Mouse (Mus musculus) c-Kit-positive CD71-positive TER-119-negative erythroid progenitor cells, embryonic 14.5 days (primary cell): ENCODE data around the gene Agpat1.

Experiments
- DNase-seq: peaks from one replicate; pipeline ENCODE4 v3.0.0-alpha.2; 2013; ENCODE audit warnings: low read depth

Gene Agpat1

DNA sequence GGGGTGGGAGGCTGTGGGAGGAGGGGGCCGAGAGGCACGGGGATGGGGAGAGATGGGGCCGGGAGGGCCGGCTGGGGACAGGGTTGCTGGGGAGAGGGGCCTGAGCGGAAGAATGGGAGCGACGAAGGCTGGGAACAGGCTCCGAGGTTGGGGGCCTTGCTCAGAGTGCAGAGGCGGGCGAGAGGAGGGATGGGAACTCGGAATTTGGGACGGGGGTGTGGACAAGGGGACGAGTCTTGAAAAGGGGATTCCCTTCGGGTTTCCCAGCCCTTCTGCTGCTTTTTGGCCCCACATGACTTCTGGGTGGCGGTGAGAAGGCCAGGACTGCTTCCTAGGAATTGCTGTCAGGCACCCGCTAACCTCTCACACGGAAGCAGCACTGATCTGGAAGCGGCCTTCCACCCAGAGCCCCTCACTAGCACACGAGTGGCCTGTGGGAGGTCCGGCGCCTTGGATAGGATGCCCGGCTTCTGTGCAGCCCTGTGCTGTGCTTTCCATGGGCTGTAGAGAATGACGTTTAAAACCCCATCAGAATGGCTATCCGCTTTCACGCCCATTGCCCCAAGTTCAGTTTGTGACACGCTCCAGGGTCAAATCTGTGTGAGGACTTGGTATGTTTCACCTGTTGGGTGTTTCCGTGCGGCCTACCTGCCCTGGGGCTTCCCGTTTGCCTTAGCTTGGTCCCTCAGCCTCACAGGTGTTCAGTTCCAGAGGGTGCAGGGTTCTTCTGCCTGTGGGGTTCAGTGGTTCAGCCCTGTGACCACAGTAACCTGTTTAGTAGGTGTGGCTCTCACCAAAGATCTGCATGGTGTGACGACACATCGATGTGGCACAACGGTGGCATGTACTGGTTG is 2.4 kb downstream of the Agpat1 start:
- no peak for DNase-seq

GRCm38 (mm10) chr17:34607997-34608396 is 3.9 kb downstream of the Agpat1 start:
- DNase-seq: no peak

DNA sequence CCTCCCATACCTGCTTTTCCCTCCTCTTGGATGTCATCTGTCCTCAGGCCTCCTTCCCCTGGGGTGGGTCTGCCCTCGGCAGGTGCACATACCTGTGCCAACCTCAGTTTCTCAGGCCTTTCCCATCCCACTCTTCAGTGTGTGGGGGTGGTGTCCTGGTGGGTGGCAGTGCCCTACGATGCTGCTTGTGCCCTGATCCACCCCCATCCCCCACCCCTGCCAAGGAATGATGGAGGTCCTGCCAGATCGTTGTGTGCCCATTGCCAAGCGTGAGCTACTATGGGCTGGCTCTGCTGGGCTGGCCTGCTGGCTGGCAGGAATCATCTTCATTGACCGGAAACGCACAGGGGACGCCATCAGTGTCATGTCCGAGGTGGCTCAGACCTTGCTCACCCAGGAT is 7.0 kb downstream of the Agpat1 start:
- DNase-seq: no peak

- no peak for DNase-seq
Measured at GRCm38 (mm10) chr17:34613054-34613645, 9.1 kb downstream of the Agpat1 start.

DNA sequence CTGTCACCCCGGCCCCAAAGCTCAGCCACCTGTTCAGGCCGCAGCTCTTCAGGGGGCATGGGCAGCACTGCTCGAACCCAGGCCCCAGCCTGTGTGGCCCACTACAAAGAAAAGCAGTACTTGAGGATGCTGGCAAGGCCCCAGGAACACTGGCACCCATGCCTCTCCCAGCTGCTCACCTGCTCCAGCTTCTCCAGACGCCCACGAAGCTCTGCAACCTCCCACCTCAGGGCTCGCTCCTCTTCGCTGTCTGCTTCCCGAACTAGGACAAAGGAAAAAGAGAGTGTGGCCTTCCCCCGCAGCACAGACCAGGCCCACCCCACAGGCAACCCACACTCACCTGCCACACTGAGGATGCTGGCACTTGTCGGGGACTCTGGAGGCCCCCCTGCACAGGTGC is 9.8 kb downstream of the Agpat1 start:
- DNase-seq: no peak

DNA sequence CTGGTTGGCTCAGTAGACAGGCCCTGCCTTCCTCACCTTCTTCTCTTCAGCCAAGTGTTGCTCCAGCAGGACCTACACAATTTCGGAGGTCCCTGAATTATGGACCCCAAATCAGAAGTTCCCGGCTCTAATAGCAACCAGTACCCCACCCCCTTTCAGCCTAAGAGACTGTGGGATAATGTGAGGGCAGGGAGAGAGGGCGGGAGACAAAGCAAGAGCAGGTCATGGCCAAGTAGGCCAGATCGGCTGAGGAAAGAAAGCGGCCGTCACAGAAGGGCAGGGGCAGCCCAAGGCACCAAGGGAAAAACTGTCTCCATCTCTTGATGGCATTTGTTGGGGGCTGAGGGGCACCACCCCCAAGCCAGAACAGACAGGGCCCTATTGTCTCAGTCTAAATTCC is 11.8 kb downstream of the Agpat1 start, which contains the start of gene Egfl8:
Egfl8 (minus strand) TSS at position 101 of the 400 bp plus-strand sequence.
- no peak for DNase-seq

- peak; percentile 87 for DNase-seq
Measured at GRCm38 (mm10) chr17:34618999-34619398, 14.9 kb downstream of the Agpat1 start.

DNA sequence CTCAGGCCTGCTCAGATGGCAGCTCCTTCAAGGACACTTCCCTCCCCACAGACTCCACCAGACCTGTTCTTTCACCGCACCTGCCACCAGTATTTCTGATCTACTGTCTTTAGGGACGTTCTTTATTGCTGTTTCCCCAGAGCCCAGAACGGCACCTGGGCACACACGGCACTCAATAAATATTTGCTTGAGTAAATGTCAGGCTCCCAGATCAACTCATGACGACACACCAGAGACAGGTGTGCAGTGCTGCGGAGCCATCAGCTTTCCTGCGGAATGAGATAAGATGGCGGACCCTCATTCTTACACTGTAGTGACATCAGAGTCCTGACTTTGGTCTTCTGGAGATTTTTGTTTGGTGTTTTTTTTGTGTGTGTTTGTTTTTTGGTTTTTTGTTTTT is 16.9 kb downstream of the Agpat1 start:
- no peak for DNase-seq

- no peak for DNase-seq
Measured at GRCm38 (mm10) chr17:34623161-34623560, 19.1 kb downstream of the Agpat1 start.

GRCm38 (mm10) chr17:34624981-34625380 is 20.9 kb downstream of the Agpat1 start:
- DNase-seq: no peak

DNA sequence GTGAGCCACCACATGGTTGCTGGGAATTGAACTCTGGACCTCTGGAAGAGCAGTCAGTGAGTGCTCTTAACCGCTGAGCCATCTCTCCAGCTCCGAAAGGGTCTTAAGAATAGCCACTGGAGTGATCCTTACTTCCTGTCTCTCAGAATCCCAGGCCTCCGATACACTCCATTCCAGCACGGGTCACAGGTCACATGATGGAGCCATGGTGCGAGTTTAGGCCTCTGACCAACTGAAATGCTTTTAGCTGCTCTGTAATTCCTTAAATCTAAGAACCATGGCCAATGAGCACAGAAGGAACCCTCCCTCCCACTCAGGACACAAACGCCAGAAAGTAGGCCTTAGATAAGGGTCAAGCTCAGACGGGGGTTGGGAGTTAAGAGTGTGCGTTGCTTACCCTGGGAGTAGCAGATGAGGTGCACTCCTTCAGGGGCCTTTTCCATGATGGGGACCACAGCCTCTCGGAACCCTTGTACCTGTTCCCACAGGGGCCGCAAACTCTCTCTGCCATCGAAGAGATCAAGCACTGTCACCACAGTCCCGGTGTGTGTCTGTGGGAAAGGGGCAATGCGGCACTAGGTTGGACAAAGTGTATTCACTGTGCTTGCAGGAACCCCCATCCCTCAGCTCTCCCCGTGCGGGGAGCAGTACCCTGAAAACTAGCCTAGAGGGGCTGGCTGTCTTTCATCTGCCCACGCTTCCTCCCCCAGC is 22.2 kb downstream of the Agpat1 start:
- no peak for DNase-seq

DNA sequence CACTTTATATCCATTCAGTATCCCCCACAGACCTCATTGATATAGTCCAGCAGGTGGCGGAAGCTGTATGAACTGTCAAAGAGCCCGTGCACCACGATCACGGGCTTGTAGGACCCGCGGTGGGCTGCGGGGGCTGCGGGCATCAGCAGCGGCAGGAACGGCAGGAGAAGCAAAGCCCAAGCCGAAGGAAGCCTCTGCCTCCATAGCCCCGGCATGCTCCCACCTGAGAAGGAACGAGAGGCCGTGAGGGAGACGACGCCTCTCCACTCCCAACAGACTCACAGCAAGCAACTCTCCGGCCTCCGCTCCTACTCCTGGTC is 22.7 kb downstream of the Agpat1 start:
- no peak for DNase-seq

GRCm38 (mm10) chr17:34627093-34627942 is 23.3 kb downstream of the Agpat1 start:
- no peak for DNase-seq

GRCm38 (mm10) chr17:34627943-34628643 is 24.0 kb downstream of the Agpat1 start, which contains the start of gene Ppt2:
Ppt2 (minus strand) TSS chr17:34628510.
- no peak for DNase-seq

DNA sequence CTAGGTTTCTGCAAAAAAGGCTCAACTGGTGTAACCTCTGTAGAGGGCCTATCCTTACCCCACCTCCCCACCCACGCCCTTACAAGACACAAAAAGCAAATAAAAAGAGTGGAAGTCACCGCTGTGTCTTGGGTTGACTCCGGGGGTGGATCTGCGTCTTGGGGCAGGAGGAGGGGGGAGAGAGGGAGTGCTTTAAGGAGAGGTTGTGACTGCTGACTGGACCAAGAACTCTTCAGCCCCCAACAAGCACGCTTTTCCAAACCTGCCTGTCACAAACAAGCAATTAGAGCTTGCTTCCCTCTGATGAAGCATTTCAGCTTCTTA is 24.5 kb downstream of the Agpat1 start:
- no peak for DNase-seq

- no peak for DNase-seq
Measured at GRCm38 (mm10) chr17:34629221-34629751, 25.2 kb downstream of the Agpat1 start, which contains the start of gene Prrt1. Prrt1 (plus strand) TSS chr17:34629533.

GRCm38 (mm10) chr17:34629796-34630603 is 25.9 kb downstream of the Agpat1 start:
- no peak for DNase-seq

DNA sequence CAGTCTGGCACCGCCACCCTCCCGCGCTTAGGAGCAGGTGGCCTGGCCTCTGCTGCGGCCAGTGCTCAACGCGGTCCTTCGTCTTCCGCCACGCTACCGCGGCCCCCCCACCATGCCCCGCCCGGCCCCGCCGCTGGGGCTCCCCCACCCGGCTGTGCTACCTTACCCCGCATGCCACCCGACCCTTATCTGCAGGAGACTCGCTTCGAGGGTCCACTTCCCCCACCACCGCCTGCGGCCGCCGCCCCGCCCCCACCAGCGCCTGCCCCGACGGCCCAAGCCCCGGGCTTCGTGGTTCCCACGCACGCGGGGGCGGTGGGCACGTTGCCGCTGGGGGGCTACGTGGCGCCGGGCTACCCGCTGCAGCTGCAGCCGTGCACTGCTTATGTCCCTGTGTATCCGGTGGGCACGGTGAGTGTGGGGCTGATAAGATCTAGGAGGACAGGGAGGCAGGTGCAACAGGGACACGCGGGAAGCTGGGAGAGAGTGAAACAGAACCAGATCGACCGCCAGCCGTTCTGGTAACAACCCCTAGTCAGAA is 26.8 kb downstream of the Agpat1 start:
- DNase-seq: no peak

DNA sequence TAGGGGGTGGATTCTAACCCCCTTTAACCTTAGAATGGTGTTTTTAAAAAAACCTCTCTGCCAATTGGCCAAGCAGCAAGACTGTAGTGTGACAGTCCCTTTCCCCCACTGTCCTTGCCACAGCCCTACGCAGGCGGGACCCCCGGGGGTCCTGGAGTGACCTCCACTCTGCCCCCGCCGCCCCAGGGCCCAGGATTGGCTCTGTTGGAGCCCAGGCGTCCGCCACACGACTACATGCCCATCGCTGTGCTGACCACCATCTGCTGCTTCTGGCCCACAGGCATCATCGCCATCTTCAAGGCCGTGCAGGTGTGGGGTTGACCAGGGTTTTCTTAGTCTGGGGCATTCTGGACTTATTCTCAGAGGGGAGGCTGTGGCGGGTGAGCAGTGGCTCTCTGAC is 27.6 kb downstream of the Agpat1 start:
- no peak for DNase-seq

DNA sequence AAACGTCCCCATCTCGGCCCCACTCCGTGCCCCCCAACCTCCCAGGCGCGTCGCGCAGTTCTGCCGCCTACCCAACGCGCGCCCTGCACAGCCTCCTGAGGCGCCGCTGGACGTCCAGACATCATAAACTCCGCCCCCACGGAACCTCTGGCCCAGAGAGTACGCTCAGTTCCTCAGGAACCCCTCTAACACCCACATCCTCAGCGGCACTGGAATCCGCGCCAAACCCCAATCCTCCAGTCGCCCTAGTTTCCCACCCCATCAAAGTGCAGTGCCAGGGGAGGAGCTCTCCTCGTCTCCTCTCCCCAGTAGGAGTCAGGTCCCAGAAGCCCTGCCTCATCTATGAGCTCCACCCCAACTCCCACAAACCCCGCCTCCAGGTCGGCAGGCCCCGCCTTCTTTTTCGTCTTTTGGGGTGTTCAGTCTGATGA is 28.2 kb downstream of the Agpat1 start:
- peak; percentile 60 for DNase-seq
